ENCODE assay signal across 16 mouse cellular contexts in genomic region chr5:72844294-72844693, GRCm38 (mm10). TPM values are rescaled to one million over a fixed set of nuclear protein-coding genes. Genes with fewer than 3 reads are reported as not detected.
DNase-seq lines count a peak whose midpoint lies in the region; ATAC-seq and TF ChIP-seq lines count a peak whose summit lies in the region.
"Had no signal": no experiment of that assay in that cellular context is flagged by ENCODE, and none has a peak within 500 bp of the region (broad histone marks: within the 10 kb centered on the region; RNA-seq: fewer than 3 reads in every experiment).

No protein-coding gene starts in this region.

- no peak overlapping the region for H3K9ac ChIP-seq in lung, embryonic 16.5 days (ENCODE audit: low read length)
- H3K9ac ChIP-seq in stomach, postnatal 0 days (ENCODE audit: low read length) = no peak overlapping the region
- H3K9ac ChIP-seq: embryonic facial prominence, embryonic 12.5 days; limb, embryonic 15.5 days had no signal

- DNase-seq in embryo, embryonic 10.5 days (ENCODE audit: low spot score) = peak; percentile 40
- no peak for DNase-seq in embryo, embryonic 9.5 days (ENCODE audit: extremely low spot score)
- no peak for DNase-seq in lung, postnatal 4 days
- DNase-seq in stomach, postnatal 0 days (ENCODE audit: low spot score) = no peak
- DNase-seq in heart, adult 8-10 months (ENCODE audit: low spot score) = no peak
- DNase-seq: adrenal gland, postnatal 10 days; cerebellum, adult 2 months; gastrocnemius, postnatal 36 days; lung, postnatal 36 days had no signal

- peaks cover 5% of the 10 kb centered on the region; the same call in 1 of the 2 replicates for H3K4me1 ChIP-seq in lung, embryonic 16.5 days (replicated peaks; ENCODE audit: control insufficient read depth, insufficient read depth, low read length)
- H3K4me1 ChIP-seq in stomach, postnatal 0 days (replicated peaks; ENCODE audit: control insufficient read depth, insufficient read depth) = no peaks in the 10 kb centered on the region

- 18% methylated on average over 2 of the region's 2 CpGs for WGBS in lung, embryonic 16.5 days
- 18% methylated on average over 2 of the region's 2 CpGs for WGBS in stomach, postnatal 0 days

- TF ChIP-seq CTCF in stomach, postnatal 0 days (IDR thresholded peaks at IDR 0.05; ENCODE audit: low read depth) = no peak

- no peaks in the 10 kb centered on the region for H3K27me3 ChIP-seq in lung, embryonic 16.5 days (ENCODE audit: control insufficient read depth, insufficient read depth, low read depth, low read length)
- H3K27me3 ChIP-seq in stomach, postnatal 0 days (ENCODE audit: control insufficient read depth, insufficient read depth, low read length) = no peaks in the 10 kb centered on the region
- H3K27me3 ChIP-seq: embryonic facial prominence, embryonic 12.5 days; limb, embryonic 15.5 days had no signal

- no peak overlapping the region for H3K4me2 ChIP-seq in lung, embryonic 16.5 days (ENCODE audit: low read depth, low read length)
- no peak overlapping the region for H3K4me2 ChIP-seq in stomach, postnatal 0 days (replicated peaks; ENCODE audit: low read depth)
- H3K4me2 ChIP-seq: embryonic facial prominence, embryonic 12.5 days; limb, embryonic 15.5 days had no signal

- H3K9me3 ChIP-seq in lung, embryonic 16.5 days (ENCODE audit: control insufficient read depth, low read length) = no peaks in the 10 kb centered on the region
- no peaks in the 10 kb centered on the region for H3K9me3 ChIP-seq in stomach, postnatal 0 days (ENCODE audit: control insufficient read depth, low read length)
- H3K9me3 ChIP-seq: embryonic facial prominence, embryonic 12.5 days; limb, embryonic 15.5 days had no signal

- no peak for TF ChIP-seq EP300 in stomach, postnatal 0 days (optimal IDR thresholded peaks at IDR 0.05)

- H3K36me3 ChIP-seq in lung, embryonic 16.5 days (ENCODE audit: control insufficient read depth, insufficient read depth, low read length) = no peaks in the 10 kb centered on the region
- H3K36me3 ChIP-seq in stomach, postnatal 0 days (ENCODE audit: control insufficient read depth, insufficient read depth, low read length) = no peaks in the 10 kb centered on the region
- H3K36me3 ChIP-seq: embryonic facial prominence, embryonic 12.5 days; limb, embryonic 15.5 days had no signal

- no peak overlapping the region for H3K4me3 ChIP-seq in lung, embryonic 16.5 days (ENCODE audit: low read length)
- H3K4me3 ChIP-seq in stomach, postnatal 0 days (ENCODE audit: low read depth, low read length) = no peak overlapping the region
- H3K4me3 ChIP-seq: embryonic facial prominence, embryonic 12.5 days; limb, embryonic 15.5 days had no signal

- no peak for ATAC-seq in lung, embryonic 16.5 days (ENCODE audit: low read depth)
- ATAC-seq in granulocyte monocyte progenitor cell, adult 5-6 weeks (replicated peaks; ENCODE audit: poor library complexity, severe bottlenecking) = peak; percentile 60
- ATAC-seq in stomach, postnatal 0 days (ENCODE audit: low FRiP score, low TSS enrichment) = peak; percentile 16; the same call in 1 of the 2 replicates
- no peak for ATAC-seq in erythroblast, adult 5-6 weeks (replicated peaks; ENCODE audit: low FRiP score, poor library complexity, severe bottlenecking)
- ATAC-seq: forebrain, embryonic 14.5 days had no signal

- H3K27ac ChIP-seq in lung, embryonic 16.5 days (ENCODE audit: low read length) = 0 out of 2 replicates have a peak overlapping the region, but pooled peaks have one; percentile 13
- H3K27ac ChIP-seq in stomach, postnatal 0 days (replicated peaks) = peak overlapping the region; percentile 30; the same call in 1 of the 2 replicates
- H3K27ac ChIP-seq: embryonic facial prominence, embryonic 12.5 days; kidney, postnatal 0 days; limb, embryonic 15.5 days had no signal

RNA-seq across cellular contexts. Expression of gene Tec, which starts 24.0 kb away (rescaled TPM):
- 4.0 and 4.1 TPM in 2 replicates for polyA plus RNA-seq in lung, embryonic 16.5 days (2015; fragmentation: Nextera tagmentation; extraction: Ambion mirVana)
- 36.0 and 42.9 TPM in 2 replicates for total RNA-seq in granulocyte monocyte progenitor cell, adult 5-6 weeks (2014; fragmentation: Nextera tagmentation)
- total RNA-seq in granulocyte monocyte progenitor cell, adult 5-6 weeks (2017) = 33.9 and 39.8 TPM in 2 replicates
- polyA plus RNA-seq in stomach, postnatal 0 days (2015; fragmentation: Nextera tagmentation; extraction: Ambion mirVana) = 9.5 and 9.6 TPM in 2 replicates
- total RNA-seq in erythroblast, adult 5-6 weeks (2015; ENCODE audit: low replicate concordance) = 1.7 and 5.6 TPM in 2 replicates
- 5.4 and 6.3 TPM in 2 replicates for total RNA-seq in erythroblast, adult 5-6 weeks (2017; ENCODE audit: low replicate concordance)
- 10 to 100 TPM; 13.2 to 14.5 (median 13.5) TPM for total RNA-seq in heart, adult 8-10 months (2022)

Comparison
In these comparisons a context has a peak if more than half of its experiments do, and no peak if none do; other contexts are left out.
1. ATAC-seq: peak in granulocyte monocyte progenitor cell, adult 5-6 weeks (single experiment) and stomach, postnatal 0 days (single experiment); none in lung, embryonic 16.5 days (single experiment) and erythroblast, adult 5-6 weeks (single experiment).